Mouse (Mus musculus) T-helper 1 cell (primary cell): Measurements from ENCODE around the gene Slc12a5.

Source experiments
- in situ Hi-C: fragments of 300-600 bp; cut with MboI, MseI; formaldehyde crosslinking; loops from one replicate; pipeline ENCODE4 v1.15.1; 2025; ENCODE audit warnings: high pct_unique_total_duplicates

The Slc12a5 gene

GRCm38 (mm10) chr2:164947506-164947905 is 13.1 kb upstream of the Slc12a5 start:
- in situ Hi-C loops: no loop called here

DNA sequence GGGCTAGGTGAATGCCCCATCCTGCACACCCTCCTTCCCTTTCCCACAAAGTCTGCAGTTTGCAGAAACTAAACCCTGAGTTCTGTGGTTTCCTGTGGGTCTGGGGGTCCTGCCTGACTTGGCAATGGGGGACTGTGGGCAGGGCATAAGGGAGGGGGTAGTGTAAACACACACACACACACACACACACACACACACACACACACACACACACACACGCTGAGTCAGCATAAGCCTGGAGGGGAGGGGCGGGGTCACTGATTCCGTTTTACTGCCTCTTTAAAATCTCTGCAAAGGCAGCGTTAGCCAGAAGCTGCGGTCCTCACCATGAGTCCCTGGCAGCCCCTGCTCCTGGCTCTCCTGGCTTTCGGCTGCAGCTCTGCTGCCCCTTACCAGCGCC is 12.7 kb upstream of the Slc12a5 start:
- in situ Hi-C loops: no loop called here

- in situ Hi-C loops: no loop called here
These were observed 11.6 kb upstream of the Slc12a5 start for GRCm38 (mm10) chr2:164948962-164949361.

- in situ Hi-C loops: no loop called here
These were observed 10.1 kb upstream of the Slc12a5 start for GRCm38 (mm10) chr2:164950501-164950900.

GRCm38 (mm10) chr2:164951745-164952144 is 8.9 kb upstream of the Slc12a5 start:
- in situ Hi-C loops: no loop called here

GRCm38 (mm10) chr2:164952448-164952847 is 8.2 kb upstream of the Slc12a5 start:
- in situ Hi-C loops: no loop called here

- in situ Hi-C loops: no loop called here
These were observed 7.4 kb upstream of the Slc12a5 start for GRCm38 (mm10) chr2:164953224-164953623.

GRCm38 (mm10) chr2:164955725-164956124 is 4.9 kb upstream of the Slc12a5 start:
- in situ Hi-C loops: no loop called here

GRCm38 (mm10) chr2:164956195-164956594 is 4.4 kb upstream of the Slc12a5 start:
- in situ Hi-C loops: no loop called here

GRCm38 (mm10) chr2:164957548-164958315 is 2.9 kb upstream of the Slc12a5 start:
- in situ Hi-C loops: no loop called here

- in situ Hi-C loops: no loop called here
These were observed 1.0 kb downstream of the Slc12a5 start for GRCm38 (mm10) chr2:164961506-164962182.

GRCm38 (mm10) chr2:164962183-164962580 is 1.6 kb downstream of the Slc12a5 start:
- in situ Hi-C loops: no loop called here

DNA sequence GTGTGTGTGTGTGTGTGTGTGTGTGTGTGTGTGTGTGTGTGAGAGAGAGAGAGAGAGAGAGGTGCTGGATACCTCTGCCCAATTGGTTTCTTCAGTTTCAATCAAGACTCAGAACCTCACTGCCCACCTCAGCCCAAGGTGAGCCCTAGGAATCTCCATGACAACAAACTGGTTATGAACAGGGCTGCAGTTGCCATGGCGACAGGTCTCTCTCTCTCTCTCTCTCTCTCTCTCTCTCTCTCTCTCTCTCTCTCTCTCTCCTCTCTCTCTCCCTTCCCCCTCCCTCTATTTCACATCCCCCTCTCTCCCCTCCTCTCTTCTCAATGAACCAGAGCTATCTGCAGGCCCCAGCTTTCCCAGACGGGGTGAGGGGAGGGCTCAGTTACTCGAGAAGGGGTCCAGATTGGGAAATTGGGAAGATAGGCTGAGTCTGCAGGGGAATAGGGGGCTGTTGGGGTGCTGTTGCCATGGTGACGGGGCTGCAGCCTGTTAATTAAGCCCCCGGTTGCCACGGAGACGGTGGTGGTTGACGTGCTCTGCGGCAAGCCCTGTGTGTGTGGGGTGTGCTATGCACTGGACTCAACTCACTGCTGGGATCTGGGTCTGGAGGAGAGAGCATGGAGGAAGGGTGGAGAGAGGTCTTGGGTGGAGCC is 3.8 kb downstream of the Slc12a5 start:
- in situ Hi-C loops: no loop called here

- in situ Hi-C loops: no loop called here
These were observed 4.4 kb downstream of the Slc12a5 start for GRCm38 (mm10) chr2:164964981-164965380.

DNA sequence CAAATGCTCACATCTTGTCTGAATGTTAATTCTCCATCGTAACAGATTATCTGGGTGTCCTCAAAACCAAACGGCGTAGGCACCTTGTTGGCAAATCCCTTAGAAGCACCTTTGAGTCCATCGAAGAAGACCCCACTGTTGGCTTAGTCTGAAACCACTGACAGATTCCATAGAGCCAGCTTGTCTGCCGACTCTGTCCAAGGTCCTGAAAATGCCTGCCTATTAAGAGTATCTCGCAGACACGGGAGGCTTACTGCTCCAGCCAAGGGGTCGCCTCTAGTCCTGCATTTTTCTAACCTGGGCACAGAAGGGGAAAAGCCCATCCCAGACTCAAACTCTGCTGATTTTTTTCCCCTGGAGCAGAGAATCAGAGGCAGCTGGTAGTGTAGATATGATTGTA is 5.8 kb downstream of the Slc12a5 start:
- in situ Hi-C loops: no loop called here

GRCm38 (mm10) chr2:164967193-164967592 is 6.6 kb downstream of the Slc12a5 start:
- in situ Hi-C loops: no loop called here

GRCm38 (mm10) chr2:164967761-164968440 is 7.3 kb downstream of the Slc12a5 start:
- in situ Hi-C loops: no loop called here

DNA sequence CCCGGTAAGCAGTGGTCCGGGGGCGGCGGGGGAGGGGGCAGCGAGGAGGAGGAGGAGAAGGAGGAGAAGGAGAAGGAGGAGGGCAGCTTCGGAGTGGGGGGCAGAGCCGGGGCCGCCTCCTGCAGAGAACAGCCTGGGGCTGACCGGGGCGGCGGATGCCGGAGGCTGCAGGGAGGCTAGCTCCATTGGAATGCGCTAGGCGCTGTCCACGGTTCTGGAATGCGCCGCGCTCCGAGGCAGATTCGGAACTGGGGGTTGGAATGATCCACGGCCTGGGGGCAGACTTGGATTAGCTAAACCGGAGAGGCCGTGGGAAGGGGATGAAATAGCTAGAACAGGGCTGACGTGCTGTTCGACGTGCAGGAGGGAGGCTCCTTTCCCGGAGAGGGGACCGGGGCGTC is 7.8 kb downstream of the Slc12a5 start:
- in situ Hi-C loops: no loop called here

- in situ Hi-C loops: no loop called here
These were observed 8.8 kb downstream of the Slc12a5 start for GRCm38 (mm10) chr2:164969348-164969781.

DNA sequence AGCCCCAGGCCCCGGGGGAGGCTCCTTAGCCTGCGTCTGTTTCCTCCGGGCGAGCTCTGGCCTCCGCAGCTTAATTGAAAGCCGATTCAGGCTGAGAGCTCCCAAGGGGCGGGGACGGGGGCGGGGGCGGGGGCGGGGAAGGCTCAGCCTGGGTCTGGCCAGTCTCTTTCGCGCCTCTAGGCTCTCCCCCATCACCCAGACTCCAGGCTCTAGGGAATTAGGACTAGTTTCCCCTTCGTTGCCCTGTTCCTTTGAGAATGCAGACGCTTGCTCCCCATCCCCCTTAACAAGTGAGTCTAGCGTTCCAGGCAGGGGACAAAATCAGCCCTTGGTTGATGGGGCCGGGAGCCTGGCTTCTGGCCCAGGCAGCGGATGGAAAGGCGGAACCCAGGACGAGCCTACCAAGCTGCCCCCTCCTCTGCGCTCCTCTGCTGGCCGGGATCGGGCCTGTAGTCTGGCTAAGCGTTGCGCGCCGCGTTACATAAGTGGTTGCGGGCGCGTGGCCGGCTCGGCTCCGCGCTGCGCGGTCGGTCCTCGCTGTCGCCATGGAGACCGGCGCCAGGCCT is 10.1 kb downstream of the Slc12a5 start:
- in situ Hi-C loops: no loop called here

- in situ Hi-C loops: no loop called here
These were observed 12.0 kb downstream of the Slc12a5 start for GRCm38 (mm10) chr2:164972646-164973045.

DNA sequence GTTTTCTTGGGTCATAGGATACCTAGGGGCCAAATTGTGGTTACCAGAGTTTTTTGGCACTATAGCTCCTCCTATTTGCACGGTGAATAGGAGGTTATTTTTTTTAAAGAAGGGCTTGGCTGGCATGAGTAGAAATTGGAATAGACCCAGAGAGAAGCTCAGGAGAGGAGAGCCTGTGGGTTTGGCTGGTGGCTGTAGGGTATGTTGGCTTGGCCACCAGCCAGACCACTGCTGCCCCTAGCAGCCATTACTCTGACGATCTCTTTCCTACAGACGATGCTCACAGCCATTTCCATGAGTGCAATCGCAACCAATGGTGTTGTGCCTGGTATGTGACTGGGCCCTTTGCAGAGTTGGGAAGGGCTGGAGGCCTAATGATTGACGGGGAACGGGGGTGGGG is 15.0 kb downstream of the Slc12a5 start:
- in situ Hi-C loops: no loop called here
